Mouse (Mus musculus): ENCODE results near the gene Enoph1. TPM values are rescaled to one million over a fixed set of nuclear protein-coding genes. Genes with fewer than 3 reads are reported as not detected.

Gene Enoph1
- total and polyA plus RNA-seq, 3 experiments: 50.4 to 67.3 (median 52.4) TPM

GRCm38 (mm10) chr5:100110581-100110980 is 70.8 kb downstream of the Enoph1 start:
- no peak overlapping the region for H3K4me3 ChIP-seq (replicated peaks in 1 of 3; ENCODE audit: low read depth in 2 of 3, low read length in 2 of 3, poor library complexity in 1 of 3)
- H3K36me3 ChIP-seq (replicated peaks in 1 of 2; ENCODE audit: control insufficient read depth in 1 of 2, insufficient read depth in 1 of 2, low read length in 1 of 2): no peaks in the 10 kb centered on the region
- no peak overlapping the region for H3K9ac ChIP-seq (ENCODE audit: insufficient read depth, low read depth)
- no peak overlapping the region for H3K4me2 ChIP-seq (ENCODE audit: insufficient read depth, low read depth, poor library complexity, severe bottlenecking)
- H3K9me3 ChIP-seq (replicated peaks; ENCODE audit: low read length): no peaks in the 10 kb centered on the region
- H3K27ac ChIP-seq (ENCODE audit: insufficient read depth, low read depth): no peak overlapping the region
- H3K27me3 ChIP-seq (replicated peaks): no peaks in the 10 kb centered on the region
- in situ Hi-C loops (cut with MboI; ENCODE audit: low pct_ligation_motif_present, low pct_unique_long_range_greater_than_20kb, low sequenced_read_pairs) (no loop called here), dilution Hi-C loops (cut with MboI; ENCODE audit: extremely low pct_ligation_motif_present, extremely low pct_unique_long_range_greater_than_20kb, low sequenced_read_pairs) (no loop called here)
- no peak for DNase-seq (ENCODE audit: extremely low read depth)
- H3K4me1 ChIP-seq (ENCODE audit: control insufficient read depth in 1 of 2, insufficient read depth in 2 of 2): peaks cover 4 to 5% of the 10 kb centered on the region in 2 experiments
- TF ChIP-seq MXI1 (IDR thresholded peaks at IDR 0.05; ENCODE audit: low read depth, low read length): no peak
- TF ChIP-seq EP300 (IDR thresholded peaks at IDR 0.05; ENCODE audit: low read length): no peak
- no peaks in the 10 kb centered on the region for H3K79me2 ChIP-seq (replicated peaks; ENCODE audit: control insufficient read depth, extremely low read depth, insufficient read depth, poor library complexity, severe bottlenecking)

GRCm38 (mm10) chr5:100113403-100113802 is 73.6 kb downstream of the Enoph1 start:
- Histone ChIP-seq H3K9me3 (replicated peaks; ENCODE audit: low read length) (no peaks in the 10 kb centered on the region), H3K4me2 (ENCODE audit: insufficient read depth, low read depth, poor library complexity, severe bottlenecking) (no peak overlapping the region), H3K36me3 (replicated peaks in 1 of 2; ENCODE audit: control insufficient read depth in 1 of 2, insufficient read depth in 1 of 2, low read length in 1 of 2) (no peaks in the 10 kb centered on the region), H3K27me3 (replicated peaks) (no peaks in the 10 kb centered on the region), H3K27ac (ENCODE audit: insufficient read depth, low read depth) (no peak overlapping the region), H3K4me3 (replicated peaks in 1 of 3; ENCODE audit: low read depth in 2 of 3, low read length in 2 of 3, poor library complexity in 1 of 3) (no peak overlapping the region), H3K9ac (ENCODE audit: insufficient read depth, low read depth) (no peak overlapping the region), H3K4me1 (ENCODE audit: control insufficient read depth in 1 of 2, insufficient read depth in 2 of 2) (peaks cover 0 to 4% of the 10 kb centered on the region in 2 experiments; a peak in 2 of 4 replicates), H3K79me2 (replicated peaks; ENCODE audit: control insufficient read depth, extremely low read depth, insufficient read depth, poor library complexity, severe bottlenecking) (no peaks in the 10 kb centered on the region)
- no peak for DNase-seq (ENCODE audit: extremely low read depth)
- dilution Hi-C loops (cut with MboI; ENCODE audit: extremely low pct_ligation_motif_present, extremely low pct_unique_long_range_greater_than_20kb, low sequenced_read_pairs) (no loop called here), in situ Hi-C loops (cut with MboI; ENCODE audit: low pct_ligation_motif_present, low pct_unique_long_range_greater_than_20kb, low sequenced_read_pairs) (no loop called here)
- TF ChIP-seq MEF2A (IDR thresholded peaks at IDR 0.05; ENCODE audit: borderline replicate concordance, low read depth, low read length): no peak
- no peak for TF ChIP-seq NRF1 (IDR thresholded peaks at IDR 0.05; ENCODE audit: low read depth, low read length)
- TF ChIP-seq CTCF (conservative IDR thresholded peaks at IDR 0.05 in 1 of 2, IDR thresholded peaks at IDR 0.05 in 1 of 2; ENCODE audit: low read depth in 2 of 2, low read length in 2 of 2): no peak
- TF ChIP-seq GABPA (IDR thresholded peaks at IDR 0.05; ENCODE audit: insufficient replicate concordance, low read depth, low read length): no peak
- no peak for TF ChIP-seq RCOR1 (conservative IDR thresholded peaks at IDR 0.05; ENCODE audit: low read depth, low read length)
- TF ChIP-seq PAX5 (IDR thresholded peaks at IDR 0.05; ENCODE audit: low read length): no peak
- no peak for TF ChIP-seq MXI1 (IDR thresholded peaks at IDR 0.05; ENCODE audit: low read depth, low read length)
- TF ChIP-seq TBP (conservative IDR thresholded peaks at IDR 0.05; ENCODE audit: low read depth, low read length): no peak
- TF ChIP-seq MAZ (IDR thresholded peaks at IDR 0.05; ENCODE audit: low read depth, low read length): no peak
- TF ChIP-seq BHLHE40 (IDR thresholded peaks at IDR 0.05; ENCODE audit: low read depth, low read length): no peak
- no peak for TF ChIP-seq POLR2AphosphoS2 (IDR thresholded peaks at IDR 0.05; ENCODE audit: low read depth, low read length)
- TF ChIP-seq SMC3 (IDR thresholded peaks at IDR 0.05; ENCODE audit: low read depth, low read length): no peak
- no peak for TF ChIP-seq HCFC1 (IDR thresholded peaks at IDR 0.05; ENCODE audit: low read depth, low read length)
- TF ChIP-seq CHD2 (IDR thresholded peaks at IDR 0.05; ENCODE audit: low read length): no peak
- no peak for TF ChIP-seq JUND (conservative IDR thresholded peaks at IDR 0.05; ENCODE audit: low read depth, low read length)
- TF ChIP-seq UBTF (IDR thresholded peaks at IDR 0.05; ENCODE audit: low read depth, low read length): no peak
- TF ChIP-seq USF1 (IDR thresholded peaks at IDR 0.05; ENCODE audit: low read depth, low read length): no peak
- no peak for TF ChIP-seq ZKSCAN1 (IDR thresholded peaks at IDR 0.05; ENCODE audit: borderline replicate concordance, low read depth, low read length)
- no peak for TF ChIP-seq MYC (IDR thresholded peaks at IDR 0.05; ENCODE audit: low read depth, low read length)

Other genes starting within 250 kb of the Enoph1 start
- gene Vamp9, start 133.7 kb upstream of the Enoph1 start, total RNA-seq (2012; rRNA removed): not detected in 2 replicates
- gene Vamp9, start 133.7 kb upstream of the Enoph1 start, total RNA-seq (2014; rRNA removed): not detected in 2 replicates
- not detected in 2 replicates for gene Vamp9, start 133.7 kb upstream of the Enoph1 start, polyA plus RNA-seq (2012; ENCODE audit: insufficient read length, low read depth)
- 19.0 and 28.2 TPM in 2 replicates for gene Hnrnpd, start 61.0 kb upstream of the Enoph1 start, total RNA-seq (2012; rRNA removed)
- 41.3 and 52.2 TPM in 2 replicates for gene Hnrnpd, start 61.0 kb upstream of the Enoph1 start, total RNA-seq (2014; rRNA removed)
- gene Hnrnpd, start 61.0 kb upstream of the Enoph1 start, polyA plus RNA-seq (2012; ENCODE audit: insufficient read length, low read depth): 319 and 373 TPM in 2 replicates
- 0.72 and 0.84 TPM in 2 replicates for gene 4930524J08Rik, start 60.9 kb upstream of the Enoph1 start, total RNA-seq (2012; rRNA removed)
- 0.50 and 1.0 TPM in 2 replicates for gene 4930524J08Rik, start 60.9 kb upstream of the Enoph1 start, total RNA-seq (2014; rRNA removed)
- gene 4930524J08Rik, start 60.9 kb upstream of the Enoph1 start, polyA plus RNA-seq (2012; ENCODE audit: insufficient read length, low read depth): 4.5 and 5.8 TPM in 2 replicates
- gene Hnrnpdl, start 321 bp upstream of the Enoph1 start, total RNA-seq (2012; rRNA removed): 75.6 and 97.6 TPM in 2 replicates
- gene Hnrnpdl, start 321 bp upstream of the Enoph1 start, total RNA-seq (2014; rRNA removed): 165 and 211 TPM in 2 replicates
- 207 and 256 TPM in 2 replicates for gene Hnrnpdl, start 321 bp upstream of the Enoph1 start, polyA plus RNA-seq (2012; ENCODE audit: insufficient read length, low read depth)
- gene Tmem150c, start 119.8 kb downstream of the Enoph1 start, total RNA-seq (2012; rRNA removed): not detected in 2 replicates
- gene Tmem150c, start 119.8 kb downstream of the Enoph1 start, total RNA-seq (2014; rRNA removed): not detected in 2 replicates
- gene Tmem150c, start 119.8 kb downstream of the Enoph1 start, polyA plus RNA-seq (2012; ENCODE audit: insufficient read length, low read depth): not detected in 2 replicates

All from CH12.LX (cell line).